Comparison of ENCODE assay signal across 8 mouse cellular contexts in the genomic region with DNA sequence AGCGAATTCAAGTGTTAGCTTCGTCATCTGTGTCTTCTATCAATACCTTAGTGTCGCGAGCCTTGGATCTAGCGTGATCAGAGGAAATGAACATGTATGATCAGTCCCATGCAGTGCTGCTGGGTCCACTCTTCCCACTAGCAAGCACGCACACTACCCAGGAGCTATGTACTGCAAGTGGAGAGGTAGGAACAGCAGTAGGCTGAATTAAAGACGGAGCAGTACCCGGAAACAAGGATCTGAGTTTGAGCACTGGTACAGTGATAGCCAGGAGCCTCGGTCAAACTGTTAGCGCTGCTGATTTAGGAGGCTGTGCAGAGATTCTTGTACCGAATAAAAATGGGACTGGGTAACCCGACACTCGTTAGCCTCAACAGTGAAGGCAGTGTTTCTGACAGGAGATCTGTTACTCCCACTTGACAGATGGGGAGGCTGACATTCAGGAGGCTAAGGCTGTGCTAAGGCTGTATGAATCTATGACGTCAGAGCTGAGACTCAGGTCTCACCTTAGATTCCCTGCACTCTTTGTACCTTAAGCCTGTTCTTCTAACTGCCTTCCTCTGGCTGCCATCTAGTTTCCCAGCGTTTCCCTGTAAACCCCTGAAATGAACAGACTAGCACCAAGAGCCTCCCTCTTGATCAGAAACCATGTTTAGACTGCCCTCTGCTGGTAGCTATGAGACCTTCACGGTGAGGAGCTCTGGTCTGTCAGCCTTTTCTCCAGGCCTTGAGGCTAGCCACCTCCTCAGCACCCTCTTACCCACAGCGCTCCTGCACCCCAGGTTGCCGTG. TPM values are rescaled to one million over a fixed set of nuclear protein-coding genes. Genes with fewer than 3 reads are reported as not detected.
DNase-seq lines count a peak whose midpoint lies in the region; ATAC-seq and TF ChIP-seq lines count a peak whose summit lies in the region.

No protein-coding gene starts in this region.

- no peaks in the 10 kb centered on the region for H3K9me3 ChIP-seq in forebrain, postnatal 0 days (ENCODE audit: low read length)
- no peaks in the 10 kb centered on the region for H3K9me3 ChIP-seq in hindbrain, embryonic 10.5 days

- H3K4me3 ChIP-seq in cerebellum, adult 2 months (replicated peaks; ENCODE audit: insufficient read depth, low read depth, low read length): no peak overlapping the region
- no peak overlapping the region for H3K4me3 ChIP-seq in forebrain, postnatal 0 days (ENCODE audit: low read depth, low read length)
- H3K4me3 ChIP-seq in hindbrain, embryonic 10.5 days: no peak overlapping the region
- no peak overlapping the region for H3K4me3 ChIP-seq in lung, adult 2 months (replicated peaks; ENCODE audit: extremely low read depth, low read depth, low read length)

- 60% methylated on average over 18 of the region's 18 CpGs for WGBS in cerebellum, adult 2 months
- 55% methylated on average over 18 of the region's 18 CpGs for WGBS in forebrain, postnatal 0 days
- 59% methylated on average over 18 of the region's 18 CpGs for WGBS in hindbrain, embryonic 10.5 days
- 62% methylated on average over 18 of the region's 18 CpGs for WGBS in lung, adult 2 months

- no peak overlapping the region for H3K4me2 ChIP-seq in forebrain, postnatal 0 days (ENCODE audit: low read depth)

- no peaks in the 10 kb centered on the region for H3K27me3 ChIP-seq in Patski
- no peaks in the 10 kb centered on the region for H3K27me3 ChIP-seq in cerebellum, adult 2 months (ENCODE audit: control insufficient read depth, insufficient read depth, low read length)
- no peaks in the 10 kb centered on the region for H3K27me3 ChIP-seq in forebrain, postnatal 0 days (ENCODE audit: insufficient read depth, low read length)
- no peaks in the 10 kb centered on the region for H3K27me3 ChIP-seq in hindbrain, embryonic 10.5 days (ENCODE audit: insufficient read depth, poor library complexity, severe bottlenecking)

- TF ChIP-seq POLR2A in cerebellum, adult 2 months (IDR thresholded peaks at IDR 0.05; ENCODE audit: borderline replicate concordance, insufficient read depth, low read length): no peak
- no peak for TF ChIP-seq POLR2A in lung, adult 2 months (IDR thresholded peaks at IDR 0.05; ENCODE audit: borderline replicate concordance, extremely low read depth, low read depth, low read length)

- CTCF ChIA-PET in Patski (lab: Charles Lee): interaction anchor here (0.6 to 2.7 kb wide), 21 partner anchors 12 to 274 kb away, joined by 3 to 29 read pairs (median 4); no protein-coding TSS in a partner anchor

- H3K36me3 ChIP-seq in forebrain, postnatal 0 days (ENCODE audit: insufficient read depth): peaks cover 49% of the 10 kb centered on the region
- H3K36me3 ChIP-seq in hindbrain, embryonic 10.5 days: peaks cover 11% of the 10 kb centered on the region

- in situ Hi-C loops in Patski (cut with MboI; ENCODE audit: low pct_unique_long_range_greater_than_20kb): loop anchor here (5.0 to 10.0 kb wide), 5 partner anchors 34 to 504 kb away; no protein-coding TSS in a partner anchor

- H3K4me1 ChIP-seq in cerebellum, adult 2 months (ENCODE audit: control insufficient read depth, insufficient read depth, low read length): no peaks in the 10 kb centered on the region
- no peaks in the 10 kb centered on the region for H3K4me1 ChIP-seq in forebrain, postnatal 0 days (ENCODE audit: insufficient read depth)
- H3K4me1 ChIP-seq in hindbrain, embryonic 10.5 days (replicated peaks): peaks cover 11% of the 10 kb centered on the region
- no peaks in the 10 kb centered on the region for H3K4me1 ChIP-seq in lung, adult 2 months (ENCODE audit: control insufficient read depth, insufficient read depth, low read length)

- POLR2A ChIA-PET in Patski (lab: Charles Lee): no interaction called here

- no peak overlapping the region for H3K9ac ChIP-seq in forebrain, postnatal 0 days

- no peak for DNase-seq in Patski (ENCODE audit: low read depth, low spot score)
- DNase-seq in cerebellum, adult 2 months: peak; percentile 68
- peak; percentile 88 for DNase-seq in forebrain, postnatal 0 days
- peak; percentile 72 for DNase-seq in hindbrain, embryonic 10.5 days (ENCODE audit: low spot score)
- DNase-seq in layer of hippocampus, adult 8-10 months (ENCODE audit: low spot score in 2 of 2): peak; percentile 69 to 81
- peak; percentile 33 for DNase-seq in lung, adult 2 months
- peak; percentile 15 for DNase-seq in ovary, postnatal 10 days (ENCODE audit: low spot score)
- peak; percentile 74 for DNase-seq in thymus, postnatal 14 days

- peak; percentile 92 for TF ChIP-seq CTCF in Patski (IDR thresholded peaks at IDR 0.05)
- peak; percentile 87 for TF ChIP-seq CTCF in cerebellum, adult 2 months (IDR thresholded peaks at IDR 0.05; ENCODE audit: borderline replicate concordance, insufficient read depth, low read depth, low read length)
- TF ChIP-seq CTCF in forebrain, postnatal 0 days (IDR thresholded peaks at IDR 0.05; ENCODE audit: low read depth): peak; percentile 94
- peak; percentile 83 for TF ChIP-seq CTCF in lung, adult 2 months (IDR thresholded peaks at IDR 0.05; ENCODE audit: insufficient read depth, low read length)

- peak; percentile 99 for ATAC-seq in Patski
- ATAC-seq in forebrain, postnatal 0 days: peak; percentile 93

- H3K27ac ChIP-seq in cerebellum, adult 2 months (ENCODE audit: insufficient read depth, low read length): no peak overlapping the region
- H3K27ac ChIP-seq in forebrain, postnatal 0 days (ENCODE audit: low read depth, low read length): no peak overlapping the region
- H3K27ac ChIP-seq in hindbrain, embryonic 10.5 days: peak overlapping the region; percentile 40; the same call in 1 of the 2 replicates

RNA-seq across cellular contexts. Expression of gene BC034090, which starts 37.0 kb away (rescaled TPM):
- polyA plus RNA-seq in Patski (2021): 75.8 TPM
- polyA plus RNA-seq in cerebellum, adult 2 months (2012; rRNA removed): 14.1 and 15.5 TPM in 2 replicates
- total RNA-seq in forebrain, postnatal 0 days (2014; rRNA removed): 7.4 and 9.9 TPM in 2 replicates
- polyA plus RNA-seq in forebrain, postnatal 0 days (2015; fragmentation: Nextera tagmentation; extraction: Ambion mirVana): 1.4 and 2.5 TPM in 2 replicates
- polyA plus RNA-seq in hindbrain, embryonic 10.5 days (2016; fragmentation: Nextera tagmentation; extraction: Ambion mirVana): 5.3 and 6.2 TPM in 2 replicates
- total RNA-seq in layer of hippocampus, adult 8-10 months (2022): 10 to 100 TPM in 1 of 4 experiments, 1 to 10 TPM in 3; 6.8 to 10.1 (median 8.1) TPM
- 9.3 and 9.9 TPM in 2 replicates for polyA plus RNA-seq in lung, adult 2 months (2012; rRNA removed)
